Mouse (Mus musculus): ENCODE measurements at regions not wholly inside any gene's neighbourhood (a gene's known extent, or its start where the extent isn't known, plus 50 kb on each side); places are given as distances from the start of the nearest gene placed in this dataset.

GRCm38 (mm10) chr7:36548007-36548406, 149.9 kb upstream of the Tshz3 start:
- DNase-seq (ENCODE audit: low spot score), result no peak

GRCm38 (mm10) chr7:36548440-36548839, 149.5 kb upstream of the Tshz3 start:
- no peak for DNase-seq (ENCODE audit: low spot score)

GRCm38 (mm10) chr7:36571061-36571460, 126.9 kb upstream of the Tshz3 start:
- no peak for DNase-seq (ENCODE audit: low spot score)

GRCm38 (mm10) chr7:36582074-36582473, 115.8 kb upstream of the Tshz3 start:
- DNase-seq (ENCODE audit: low spot score), result no peak

- DNase-seq (ENCODE audit: low spot score), result no peak
Observed at GRCm38 (mm10) chr7:36585014-36585413, 112.9 kb upstream of the Tshz3 start.

GRCm38 (mm10) chr7:36591496-36591895, 106.4 kb upstream of the Tshz3 start:
- no peak for DNase-seq (ENCODE audit: low spot score)

GRCm38 (mm10) chr7:36596630-36597301, 101.2 kb upstream of the Tshz3 start:
- DNase-seq (ENCODE audit: low spot score), result no peak

- DNase-seq (ENCODE audit: low spot score), result no peak
Observed at GRCm38 (mm10) chr7:36605026-36605698, 92.8 kb upstream of the Tshz3 start.

- DNase-seq (ENCODE audit: low spot score), result no peak
Observed at GRCm38 (mm10) chr7:36620256-36620655, 77.7 kb upstream of the Tshz3 start.

GRCm38 (mm10) chr7:36644252-36644651, 53.7 kb upstream of the Tshz3 start:
- DNase-seq (ENCODE audit: low spot score), result no peak

Measured in lung, postnatal 25 days (tissue).